Mouse (Mus musculus): ENCODE results near the gene 1190002N15Rik. TPM values are rescaled to one million over a fixed set of nuclear protein-coding genes. Genes with fewer than 3 reads are reported as not detected.

1190002N15Rik gene
- 0.14 and 0.19 TPM in 2 replicates for polyA plus RNA-seq (2012)

- H3K4me3 ChIP-seq (replicated peaks): peak within 1 kb of the TSS; percentile 94
- H3K9me3 ChIP-seq (ENCODE audit: control insufficient read depth, low read length): no peaks in the 10 kb centered on the region
- no peaks in the 10 kb centered on the region for H3K27me3 ChIP-seq (ENCODE audit: control insufficient read depth)
- peaks cover 64% of the 10 kb centered on the region for H3K4me1 ChIP-seq (ENCODE audit: control insufficient read depth)
- TF ChIP-seq TAL1 (IDR thresholded peaks at IDR 0.05; ENCODE audit: low read length): no peak
- no peak for TF ChIP-seq GATA1 (IDR thresholded peaks at IDR 0.05; ENCODE audit: low read length)
- H3K36me3 ChIP-seq (ENCODE audit: control insufficient read depth): no peaks in the 10 kb centered on the region
These were observed at the start of gene 1190002N15Rik for GRCm38 (mm10) chr9:94537970-94538822. Gene 1190002N15Rik (minus strand): TSS chr9:94538081.

GRCm38 (mm10) chr9:94582309-94582708, 44.4 kb upstream of the 1190002N15Rik start:
- no peaks in the 10 kb centered on the region for H3K36me3 ChIP-seq (ENCODE audit: control insufficient read depth)
- TF ChIP-seq TAL1 (IDR thresholded peaks at IDR 0.05; ENCODE audit: low read length) (no peak), GATA1 (IDR thresholded peaks at IDR 0.05; ENCODE audit: low read length) (no peak)

GRCm38 (mm10) chr9:94581661-94582060, 43.8 kb upstream of the 1190002N15Rik start:
- Histone ChIP-seq H3K4me1 (ENCODE audit: control insufficient read depth) (no peaks in the 10 kb centered on the region), H3K9me3 (ENCODE audit: control insufficient read depth, low read length) (no peaks in the 10 kb centered on the region), H3K4me3 (replicated peaks) (no peak overlapping the region), H3K27me3 (ENCODE audit: control insufficient read depth) (no peaks in the 10 kb centered on the region), H3K36me3 (ENCODE audit: control insufficient read depth) (no peaks in the 10 kb centered on the region)
- TF ChIP-seq GATA1 (IDR thresholded peaks at IDR 0.05; ENCODE audit: low read length) (no peak), TAL1 (IDR thresholded peaks at IDR 0.05; ENCODE audit: low read length) (no peak)

More at GRCm38 (mm10) chr9:94582309-94582708, 44.4 kb upstream of the 1190002N15Rik start:
- Histone ChIP-seq H3K9me3 (ENCODE audit: control insufficient read depth, low read length) (no peaks in the 10 kb centered on the region), H3K27me3 (ENCODE audit: control insufficient read depth) (no peaks in the 10 kb centered on the region), H3K4me3 (replicated peaks) (no peak overlapping the region), H3K4me1 (ENCODE audit: control insufficient read depth) (no peaks in the 10 kb centered on the region)

GRCm38 (mm10) chr9:94580071-94580737, 42.3 kb upstream of the 1190002N15Rik start:
- H3K36me3 ChIP-seq (ENCODE audit: control insufficient read depth): no peaks in the 10 kb centered on the region
- H3K27me3 ChIP-seq (ENCODE audit: control insufficient read depth): no peaks in the 10 kb centered on the region
- H3K4me3 ChIP-seq (replicated peaks): no peak overlapping the region
- TF ChIP-seq GATA1 (IDR thresholded peaks at IDR 0.05; ENCODE audit: low read length) (no peak), TAL1 (IDR thresholded peaks at IDR 0.05; ENCODE audit: low read length) (no peak)
- H3K4me1 ChIP-seq (ENCODE audit: control insufficient read depth): no peaks in the 10 kb centered on the region
- H3K9me3 ChIP-seq (ENCODE audit: control insufficient read depth, low read length): no peaks in the 10 kb centered on the region

GRCm38 (mm10) chr9:94571802-94572201, 33.9 kb upstream of the 1190002N15Rik start:
- TF ChIP-seq TAL1 (IDR thresholded peaks at IDR 0.05; ENCODE audit: low read length) (no peak), GATA1 (IDR thresholded peaks at IDR 0.05; ENCODE audit: low read length) (no peak)
- Histone ChIP-seq H3K4me3 (replicated peaks) (no peak overlapping the region), H3K4me1 (ENCODE audit: control insufficient read depth) (no peaks in the 10 kb centered on the region), H3K36me3 (ENCODE audit: control insufficient read depth) (no peaks in the 10 kb centered on the region), H3K9me3 (ENCODE audit: control insufficient read depth, low read length) (no peaks in the 10 kb centered on the region), H3K27me3 (ENCODE audit: control insufficient read depth) (no peaks in the 10 kb centered on the region)

GRCm38 (mm10) chr9:94568386-94568785, 30.5 kb upstream of the 1190002N15Rik start:
- no peaks in the 10 kb centered on the region for H3K9me3 ChIP-seq (ENCODE audit: control insufficient read depth, low read length)
- no peak overlapping the region for H3K4me3 ChIP-seq (replicated peaks)
- no peaks in the 10 kb centered on the region for H3K4me1 ChIP-seq (ENCODE audit: control insufficient read depth)
- H3K27me3 ChIP-seq (ENCODE audit: control insufficient read depth): no peaks in the 10 kb centered on the region
- TF ChIP-seq GATA1 (IDR thresholded peaks at IDR 0.05; ENCODE audit: low read length) (no peak), TAL1 (IDR thresholded peaks at IDR 0.05; ENCODE audit: low read length) (no peak)
- no peaks in the 10 kb centered on the region for H3K36me3 ChIP-seq (ENCODE audit: control insufficient read depth)

GRCm38 (mm10) chr9:94567722-94568314, 29.9 kb upstream of the 1190002N15Rik start:
- Histone ChIP-seq H3K4me1 (ENCODE audit: control insufficient read depth) (no peaks in the 10 kb centered on the region), H3K36me3 (ENCODE audit: control insufficient read depth) (no peaks in the 10 kb centered on the region), H3K27me3 (ENCODE audit: control insufficient read depth) (no peaks in the 10 kb centered on the region), H3K4me3 (replicated peaks) (no peak overlapping the region), H3K9me3 (ENCODE audit: control insufficient read depth, low read length) (no peaks in the 10 kb centered on the region)
- no peak for TF ChIP-seq TAL1 (IDR thresholded peaks at IDR 0.05; ENCODE audit: low read length)
- TF ChIP-seq GATA1 (IDR thresholded peaks at IDR 0.05; ENCODE audit: low read length): no peak

GRCm38 (mm10) chr9:94556776-94557514, 19.1 kb upstream of the 1190002N15Rik start:
- Histone ChIP-seq H3K4me1 (ENCODE audit: control insufficient read depth) (peaks cover 40% of the 10 kb centered on the region), H3K27me3 (ENCODE audit: control insufficient read depth) (no peaks in the 10 kb centered on the region), H3K4me3 (replicated peaks) (no peak overlapping the region), H3K36me3 (ENCODE audit: control insufficient read depth) (no peaks in the 10 kb centered on the region), H3K9me3 (ENCODE audit: control insufficient read depth, low read length) (no peaks in the 10 kb centered on the region)
- TF ChIP-seq TAL1 (IDR thresholded peaks at IDR 0.05; ENCODE audit: low read length) (no peak), GATA1 (IDR thresholded peaks at IDR 0.05; ENCODE audit: low read length) (no peak)
